Comparison of ENCODE assay signal across 16 mouse cellular contexts in genomic region chr10:93228401-93229007, GRCm38 (mm10).
DNase-seq lines count a peak whose midpoint lies in the region; TF ChIP-seq lines count a peak whose summit lies in the region.
"Had no signal": no experiment of that assay in that cellular context is flagged by ENCODE, and none has a peak within 500 bp of the region (broad histone marks: within the 10 kb centered on the region; RNA-seq: fewer than 3 reads in every experiment).

No protein-coding gene starts in this region.

- peak overlapping the region; percentile 48 for H3K9ac ChIP-seq in MEL (ENCODE audit: control insufficient read depth, low read depth, low read length, poor library complexity, severe bottlenecking)
- H3K9ac ChIP-seq: kidney, embryonic 15.5 days; midbrain, embryonic 15.5 days; neural tube, embryonic 12.5 days; stomach, embryonic 15.5 days had no signal

- TF ChIP-seq RAD21 in MEL (IDR thresholded peaks at IDR 0.05; ENCODE audit: low read depth, low read length) = no peak

- no peaks in the 10 kb centered on the region for H3K27me3 ChIP-seq in MEL (ENCODE audit: control insufficient read depth in 1 of 2, insufficient read depth in 2 of 2, low read length in 2 of 2)
- H3K27me3 ChIP-seq: kidney, embryonic 15.5 days; midbrain, embryonic 15.5 days; neural tube, embryonic 12.5 days; stomach, embryonic 15.5 days had no signal

- H3K79me2 ChIP-seq in MEL (ENCODE audit: control insufficient read depth, insufficient read depth, low read length, poor library complexity) = 0 out of 2 replicates have a peak, but pooled peaks cover 4% of the 10 kb centered on the region

- peak overlapping the region; percentile 9; the same call in 1 of the 2 replicates for H3K27ac ChIP-seq in left cerebral cortex, adult 2 months
- H3K27ac ChIP-seq in MEL (ENCODE audit: control insufficient read depth, low read depth, low read length) = peak overlapping the region; percentile 91
- H3K27ac ChIP-seq in embryonic fibroblast, embryonic 13.5 days (ENCODE audit: insufficient read depth, low read length) = peak overlapping the region; percentile 67
- H3K27ac ChIP-seq: kidney, embryonic 15.5 days; midbrain, embryonic 15.5 days; neural tube, embryonic 12.5 days; stomach, embryonic 15.5 days had no signal

- TF ChIP-seq CTCF in left cerebral cortex, adult 2 months (IDR thresholded peaks at IDR 0.05) = no peak
- TF ChIP-seq CTCF in MEL (IDR thresholded peaks at IDR 0.05 in 2 of 3, conservative IDR thresholded peaks at IDR 0.05 in 1 of 3; ENCODE audit: control insufficient read depth in 1 of 3, insufficient read depth in 1 of 3, low read depth in 2 of 3, low read length in 3 of 3, poor library complexity in 1 of 3, severe bottlenecking in 1 of 3) = no peak
- no peak for TF ChIP-seq CTCF in embryonic fibroblast, embryonic 13.5 days (IDR thresholded peaks at IDR 0.05; ENCODE audit: borderline replicate concordance, insufficient read depth, low read length)

- intact Hi-C loops in left cerebral cortex, adult 2 months (cut with DNase I) = no loop called here
- intact Hi-C loops in left cerebral cortex, postnatal 14 days (cut with DNase I) = no loop called here

- H3K4me1 ChIP-seq in MEL (ENCODE audit: control insufficient read depth in 1 of 2, insufficient read depth in 2 of 2, low read length in 2 of 2) = peaks cover 28 to 30% of the 10 kb centered on the region in 2 experiments
- H3K4me1 ChIP-seq in embryonic fibroblast, embryonic 13.5 days (ENCODE audit: control insufficient read depth, insufficient read depth, low read length) = peaks cover 10% of the 10 kb centered on the region
- H3K4me1 ChIP-seq: kidney, embryonic 15.5 days; midbrain, embryonic 15.5 days; neural tube, embryonic 12.5 days; stomach, embryonic 15.5 days had no signal

- H3K9me3 ChIP-seq in MEL (replicated peaks; ENCODE audit: insufficient read depth, low read length) = no peaks in the 10 kb centered on the region
- H3K9me3 ChIP-seq: kidney, embryonic 15.5 days; midbrain, embryonic 15.5 days; neural tube, embryonic 12.5 days; stomach, embryonic 15.5 days had no signal

- DNase-seq in left cerebral cortex, adult 2 months (ENCODE audit: extremely low spot score in 1 of 2, low spot score in 2 of 2) = no peak
- no peak for DNase-seq in left cerebral cortex, postnatal 14 days (ENCODE audit: low spot score in 2 of 2)
- DNase-seq in MEL (ENCODE audit: low read depth, low spot score) = peak; percentile 96
- DNase-seq in naive thymus-derived CD4-positive, alpha-beta T cell, adult 2 months (ENCODE audit: low read depth) = peak; percentile 66
- no peak for DNase-seq in layer of hippocampus, postnatal 25 days (ENCODE audit: extremely low spot score in 1 of 2, low spot score in 1 of 2)
- no peak for DNase-seq in right cerebral cortex, postnatal 10 days (ENCODE audit: low spot score in 2 of 2)
- DNase-seq: adrenal gland, postnatal 25 days; cerebellum, adult 9-10 months; gastrocnemius, postnatal 25 days; lung, adult 2 months; spleen, adult 18-20 months had no signal

- peaks cover 33 to 47% of the 10 kb centered on the region in 2 experiments for H3K36me3 ChIP-seq in MEL (ENCODE audit: control insufficient read depth in 1 of 2, insufficient read depth in 2 of 2, low read length in 2 of 2)

- peak; percentile 92 for TF ChIP-seq EP300 in MEL (IDR thresholded peaks at IDR 0.05; ENCODE audit: low read depth in 1 of 2, low read length in 2 of 2)

- TF ChIP-seq POLR2A in MEL (IDR thresholded peaks at IDR 0.05; ENCODE audit: control insufficient read depth in 1 of 2, insufficient read depth in 1 of 2, low read depth in 1 of 2, low read length in 2 of 2, poor library complexity in 1 of 2) = no peak
- TF ChIP-seq POLR2A in embryonic fibroblast, embryonic 13.5 days (IDR thresholded peaks at IDR 0.05; ENCODE audit: low read depth, low read length) = no peak

- no peak overlapping the region for H3K4me3 ChIP-seq in left cerebral cortex, adult 2 months
- H3K4me3 ChIP-seq in MEL (ENCODE audit: control insufficient read depth in 1 of 2, insufficient read depth in 1 of 2, low read depth in 2 of 2, low read length in 2 of 2) = peak overlapping the region; percentile 20 to 28
- no peak overlapping the region for H3K4me3 ChIP-seq in embryonic fibroblast, embryonic 13.5 days (ENCODE audit: insufficient read depth, low read length)
- H3K4me3 ChIP-seq: kidney, embryonic 15.5 days; midbrain, embryonic 15.5 days; neural tube, embryonic 12.5 days; stomach, embryonic 15.5 days had no signal

TF ChIP-seq in MEL, 35 proteins besides CTCF, POLR2A, EP300 and RAD21:
- TF ChIP-seq MYB (IDR thresholded peaks at IDR 0.05; ENCODE audit: low read depth, low read length) = 0 out of 2 replicates have a peak, but pooled peaks have one; percentile 42
- TF ChIP-seq JUND (IDR thresholded peaks at IDR 0.05; ENCODE audit: low read depth, low read length) = no peak; the same call in 1 of the 2 replicates
- TF ChIP-seq RCOR1 (IDR thresholded peaks at IDR 0.05; ENCODE audit: low read depth, low read length) = peak; percentile 92
- no peak for TF ChIP-seq SMC3 (IDR thresholded peaks at IDR 0.05; ENCODE audit: low read depth, low read length)
- no peak for TF ChIP-seq USF1 (IDR thresholded peaks at IDR 0.05; ENCODE audit: low read depth, low read length)
- TF ChIP-seq MAFK (IDR thresholded peaks at IDR 0.05; ENCODE audit: borderline replicate concordance, low read depth, low read length) = peak; percentile 84
- peak; percentile 80 for TF ChIP-seq MXI1 (IDR thresholded peaks at IDR 0.05; ENCODE audit: low read depth, low read length)
- TF ChIP-seq POLR2AphosphoS2 (IDR thresholded peaks at IDR 0.05; ENCODE audit: low read length) = no peak
- TF ChIP-seq GATA1 (IDR thresholded peaks at IDR 0.05; ENCODE audit: low read depth, low read length) = peak; percentile 88
- TF ChIP-seq UBTF (IDR thresholded peaks at IDR 0.05; ENCODE audit: borderline replicate concordance, insufficient read depth, low read depth, low read length) = no peak
- TF ChIP-seq TAL1 (IDR thresholded peaks at IDR 0.05; ENCODE audit: low read length) = peak; percentile 76
- no peak for TF ChIP-seq MEF2A (IDR thresholded peaks at IDR 0.05; ENCODE audit: extremely low read depth, insufficient replicate concordance, low read depth, low read length, poor library complexity, severe bottlenecking)
- TF ChIP-seq CHD2 (IDR thresholded peaks at IDR 0.05; ENCODE audit: low read length) = no peak
- TF ChIP-seq BHLHE40 (IDR thresholded peaks at IDR 0.05; ENCODE audit: borderline replicate concordance, low read depth, low read length) = peak; percentile 63; the same call in 1 of the 2 replicates
- TF ChIP-seq NRF1 (IDR thresholded peaks at IDR 0.05; ENCODE audit: insufficient read depth, low read depth, low read length, poor library complexity, severe bottlenecking) = no peak
- no peak for TF ChIP-seq POLR2AphosphoS5 (IDR thresholded peaks at IDR 0.05; ENCODE audit: borderline replicate concordance, low read depth, low read length)
- TF ChIP-seq ELF1 (IDR thresholded peaks at IDR 0.05; ENCODE audit: low read depth, low read length) = 0 out of 2 replicates have a peak, but pooled peaks have one; percentile 18
- TF ChIP-seq MAX (IDR thresholded peaks at IDR 0.05; ENCODE audit: low read length) = peak; percentile 84
- TF ChIP-seq MAZ (IDR thresholded peaks at IDR 0.05; ENCODE audit: low read depth, low read length) = no peak
- TF ChIP-seq E2F4 (IDR thresholded peaks at IDR 0.05; ENCODE audit: borderline replicate concordance, low read depth, low read length) = no peak
- TF ChIP-seq ZC3H11A (IDR thresholded peaks at IDR 0.05; ENCODE audit: low read depth, low read length) = no peak
- no peak for TF ChIP-seq KAT2A (conservative IDR thresholded peaks at IDR 0.05; ENCODE audit: low read depth, low read length)
- TF ChIP-seq CHD1 (IDR thresholded peaks at IDR 0.05; ENCODE audit: low read depth, low read length) = no peak
- peak; percentile 93 for TF ChIP-seq TCF12 (IDR thresholded peaks at IDR 0.05; ENCODE audit: low read depth, low read length)
- TF ChIP-seq SIN3A (IDR thresholded peaks at IDR 0.05; ENCODE audit: low read length) = peak; percentile 88
- no peak for TF ChIP-seq GABPA (IDR thresholded peaks at IDR 0.05; ENCODE audit: low read depth, low read length)
- no peak for TF ChIP-seq NELFE (IDR thresholded peaks at IDR 0.05; ENCODE audit: low read depth, low read length)
- no peak for TF ChIP-seq ZNF384 (IDR thresholded peaks at IDR 0.05; ENCODE audit: low read depth, low read length)
- no peak for TF ChIP-seq ZKSCAN1 (IDR thresholded peaks at IDR 0.05; ENCODE audit: low read depth, low read length)
- TF ChIP-seq ETS1 (IDR thresholded peaks at IDR 0.05; ENCODE audit: low read depth, low read length) = peak; percentile 95
- TF ChIP-seq USF2 (IDR thresholded peaks at IDR 0.05; ENCODE audit: borderline replicate concordance in 1 of 2, insufficient read depth in 1 of 2, low read depth in 1 of 2, low read length in 2 of 2) = no peak
- 0 out of 2 replicates have a peak, but pooled peaks have one; percentile 40 for TF ChIP-seq TBP (IDR thresholded peaks at IDR 0.05; ENCODE audit: low read depth, low read length)
- 0 out of 2 replicates have a peak, but pooled peaks have one; percentile 35 for TF ChIP-seq HCFC1 (IDR thresholded peaks at IDR 0.05; ENCODE audit: low read depth, low read length)
- TF ChIP-seq MYC (IDR thresholded peaks at IDR 0.05; ENCODE audit: low read depth, low read length) = peak; percentile 86
- no peak for TF ChIP-seq ZMIZ1 (IDR thresholded peaks at IDR 0.05; ENCODE audit: low read depth, low read length)

Comparison
In these comparisons a context has a peak if more than half of its experiments do, and no peak if none do; other contexts are left out.
1. DNase-seq: peak in MEL (single experiment) and naive thymus-derived CD4-positive, alpha-beta T cell, adult 2 months (single experiment); none in left cerebral cortex, adult 2 months (0 of 2), left cerebral cortex, postnatal 14 days (0 of 2), layer of hippocampus, postnatal 25 days (0 of 2) and right cerebral cortex, postnatal 10 days (0 of 2).
2. H3K27ac ChIP-seq: peak in every context shown above with its lines; median percentile 91 in MEL; 67 in embryonic fibroblast, embryonic 13.5 days; 9 in left cerebral cortex, adult 2 months.
3. H3K4me3 ChIP-seq: peak in MEL (2 of 2); none in left cerebral cortex, adult 2 months (single experiment) and embryonic fibroblast, embryonic 13.5 days (single experiment).